Mouse (Mus musculus) forebrain, embryonic 16.5 days (tissue): ENCODE measurements around the gene Gm765. TPM values are rescaled to one million over a fixed set of nuclear protein-coding genes. Genes with fewer than 3 reads are reported as not detected.

Experiments used
- ATAC-seq: fragments of 200-750 bp; cut with Nextera tagmentation; 2 replicates; pipeline ENCODE4 v1.8.0; 2017; ENCODE audit warnings: mild to moderate bottlenecking, moderate library complexity
- H3K27ac ChIP-seq: fragments of 300-500 bp; sonication (generic); 2 replicates; pipeline ENCODE4 v1.5.1; 2014; ENCODE audit warnings: low read length, control low read depth
- H3K27me3 ChIP-seq: fragments of 300-500 bp; sonication (generic); replicated peaks from 2 replicates; pipeline ENCODE4 v1.6.1; 2014; ENCODE audit warnings: low read length; ENCODE audit not compliant: control insufficient read depth, insufficient read depth
- H3K36me3 ChIP-seq: fragments of 300-500 bp; sonication (generic); 2 replicates; pipeline ENCODE4 v1.6.1; 2014; ENCODE audit not compliant: control insufficient read depth, insufficient read depth
- H3K4me1 ChIP-seq: fragments of 300-500 bp; sonication (generic); replicated peaks from 2 replicates; pipeline ENCODE4 v1.6.1; 2014; ENCODE audit warnings: low read length; ENCODE audit not compliant: control insufficient read depth, insufficient read depth
- H3K4me2 ChIP-seq: fragments of 300-500 bp; sonication (generic); 2 replicates; pipeline ENCODE4 v1.6.1; 2014; ENCODE audit warnings: mild to moderate bottlenecking, low read length, control low read depth
- H3K4me3 ChIP-seq: fragments of 300-500 bp; sonication (generic); replicated peaks from 2 replicates; pipeline ENCODE4 v1.5.1; 2014; ENCODE audit warnings: mild to moderate bottlenecking, low read length, control low read depth
- H3K9ac ChIP-seq: fragments of 300-500 bp; sonication (generic); replicated peaks from 2 replicates; pipeline ENCODE4 v1.6.1; 2014; ENCODE audit warnings: low read depth, low read length, control low read depth
- H3K9me3 ChIP-seq: fragments of 300-500 bp; sonication (generic); 2 replicates; pipeline ENCODE4 v1.6.1; 2016; ENCODE audit warnings: low read length; ENCODE audit not compliant: control insufficient read depth
- WGBS: fragments of 180-500 bp; shearing (Covaris S2); extraction: QIAGEN DNeasy Blood & Tissue Kit; methylation state at CpG from one replicate; pipeline ENCODE4 v1.1.7; 2014; 5-methylcytosine and 5-hydroxymethylcytosine counted together
- polyA plus RNA-seq: library from polyadenylated mRNA; unstranded; fragments of >200 nt; fragmentation: Nextera tagmentation; extraction: Ambion mirVana; gene quantifications from 2 replicates; pipeline ENCODE4 v1.2.1, GENCODE M21; 2015

The Gm765 gene
- polyA plus RNA-seq, 1 experiment from 2014 or later = not detected

- H3K36me3 ChIP-seq = no peaks in the 10 kb centered on the region
- H3K27me3 ChIP-seq = no peaks in the 10 kb centered on the region
- WGBS = 24% methylated on average over 6 of the region's 6 CpGs
- no peak for ATAC-seq
- no peak overlapping the region for H3K27ac ChIP-seq
- no peak overlapping the region for H3K9ac ChIP-seq
- no peak overlapping the region for H3K4me2 ChIP-seq
- peaks cover 8% of the 10 kb centered on the region; the same call in 1 of the 2 replicates for H3K4me1 ChIP-seq
- no peak overlapping the region for H3K4me3 ChIP-seq
- H3K9me3 ChIP-seq = no peaks in the 10 kb centered on the region
These were observed 99.4 kb downstream of the Gm765 start for GRCm38 (mm10) chr6:98243186-98243585.

- Histone ChIP-seq H3K4me3 (no peak overlapping the region), H3K9me3 (no peaks in the 10 kb centered on the region), H3K9ac (no peak overlapping the region), H3K36me3 (no peaks in the 10 kb centered on the region), H3K27ac (no peak overlapping the region), H3K4me2 (no peak overlapping the region), H3K27me3 (no peaks in the 10 kb centered on the region), H3K4me1 (peaks cover 8% of the 10 kb centered on the region; the same call in 1 of the 2 replicates)
- no peak for ATAC-seq
- WGBS = 91% methylated on average over 8 of the region's 8 CpGs
These were observed 101.8 kb downstream of the Gm765 start for GRCm38 (mm10) chr6:98240561-98241272.

- H3K4me2 ChIP-seq = no peak overlapping the region
- no peaks in the 10 kb centered on the region for H3K9me3 ChIP-seq
- no peaks in the 10 kb centered on the region for H3K4me1 ChIP-seq
- WGBS = 95% methylated on average over 3 of the region's 3 CpGs
- no peaks in the 10 kb centered on the region for H3K36me3 ChIP-seq
- H3K27ac ChIP-seq = no peak overlapping the region
- no peak overlapping the region for H3K4me3 ChIP-seq
- no peak for ATAC-seq
- no peaks in the 10 kb centered on the region for H3K27me3 ChIP-seq
- H3K9ac ChIP-seq = no peak overlapping the region
These were observed 108.5 kb downstream of the Gm765 start for GRCm38 (mm10) chr6:98234097-98234496.

GRCm38 (mm10) chr6:98223923-98224322 lies 118.6 kb downstream of the Gm765 start:
- no peaks in the 10 kb centered on the region for H3K4me1 ChIP-seq
- H3K9ac ChIP-seq = no peak overlapping the region
- peak; percentile 52; the same call in 1 of the 2 replicates for ATAC-seq
- 69% methylated on average over 8 of the region's 8 CpGs for WGBS
- no peaks in the 10 kb centered on the region for H3K36me3 ChIP-seq
- H3K9me3 ChIP-seq = no peaks in the 10 kb centered on the region
- peak overlapping the region; percentile 25 for H3K27ac ChIP-seq
- no peaks in the 10 kb centered on the region for H3K27me3 ChIP-seq
- H3K4me2 ChIP-seq = no peak overlapping the region
- no peak overlapping the region for H3K4me3 ChIP-seq

- peak; percentile 57 for ATAC-seq
- H3K27ac ChIP-seq = peak overlapping the region; percentile 68
- WGBS = 61% methylated on average over 16 of the region's 16 CpGs
These were observed 120.6 kb downstream of the Gm765 start for GRCm38 (mm10) chr6:98221970-98222369.

GRCm38 (mm10) chr6:98212225-98212624 lies 130.3 kb downstream of the Gm765 start:
- Histone ChIP-seq H3K9ac (no peak overlapping the region), H3K36me3 (no peaks in the 10 kb centered on the region), H3K27me3 (no peaks in the 10 kb centered on the region), H3K9me3 (no peaks in the 10 kb centered on the region), H3K4me3 (no peak overlapping the region), H3K4me2 (no peak overlapping the region), H3K27ac (no peak overlapping the region), H3K4me1 (no peaks in the 10 kb centered on the region)
- no peak for ATAC-seq
- WGBS = 79% methylated on average over 3 of the region's 3 CpGs

More at GRCm38 (mm10) chr6:98221970-98222369, 120.6 kb downstream of the Gm765 start:
- Histone ChIP-seq H3K4me2 (peak overlapping the region; percentile 3; the same call in 1 of the 2 replicates), H3K27me3 (no peaks in the 10 kb centered on the region), H3K4me3 (no peak overlapping the region), H3K9ac (no peak overlapping the region), H3K4me1 (no peaks in the 10 kb centered on the region), H3K36me3 (no peaks in the 10 kb centered on the region), H3K9me3 (no peaks in the 10 kb centered on the region)

- H3K4me1 ChIP-seq = no peaks in the 10 kb centered on the region
- no peak overlapping the region for H3K27ac ChIP-seq
- no peaks in the 10 kb centered on the region for H3K9me3 ChIP-seq
- no peak overlapping the region for H3K4me2 ChIP-seq
- H3K4me3 ChIP-seq = no peak overlapping the region
- 87% methylated on average over 5 of the region's 5 CpGs for WGBS
- H3K36me3 ChIP-seq = no peaks in the 10 kb centered on the region
- ATAC-seq = no peak
- no peak overlapping the region for H3K9ac ChIP-seq
- no peaks in the 10 kb centered on the region for H3K27me3 ChIP-seq
These were observed 132.3 kb downstream of the Gm765 start for GRCm38 (mm10) chr6:98210237-98210636.

GRCm38 (mm10) chr6:98208051-98208450 lies 134.5 kb downstream of the Gm765 start:
- ATAC-seq = no peak
- Histone ChIP-seq H3K4me3 (no peak overlapping the region), H3K36me3 (no peaks in the 10 kb centered on the region), H3K9ac (no peak overlapping the region), H3K27me3 (no peaks in the 10 kb centered on the region), H3K4me1 (no peaks in the 10 kb centered on the region), H3K9me3 (no peaks in the 10 kb centered on the region), H3K4me2 (no peak overlapping the region), H3K27ac (no peak overlapping the region)
- 97% methylated on average over 8 of the region's 8 CpGs for WGBS

- Histone ChIP-seq H3K27ac (no peak overlapping the region), H3K27me3 (no peaks in the 10 kb centered on the region), H3K36me3 (no peaks in the 10 kb centered on the region), H3K9me3 (no peaks in the 10 kb centered on the region), H3K4me2 (no peak overlapping the region), H3K4me3 (no peak overlapping the region), H3K4me1 (no peaks in the 10 kb centered on the region), H3K9ac (no peak overlapping the region)
- no peak for ATAC-seq
- 79% methylated on average over 2 of the region's 2 CpGs for WGBS
These were observed 143.8 kb downstream of the Gm765 start for GRCm38 (mm10) chr6:98198706-98199105.
